Mouse (Mus musculus): Measurements from ENCODE around the gene Clic6. TPM values are rescaled to one million over a fixed set of nuclear protein-coding genes. Genes with fewer than 3 reads are reported as not detected.
A peak's percentile ranks its signal among the peaks of the same experiment; 100 is the strongest.

The Clic6 gene
- polyA plus RNA-seq, 1 experiment from 2014 or later: 1.9 TPM

DNA sequence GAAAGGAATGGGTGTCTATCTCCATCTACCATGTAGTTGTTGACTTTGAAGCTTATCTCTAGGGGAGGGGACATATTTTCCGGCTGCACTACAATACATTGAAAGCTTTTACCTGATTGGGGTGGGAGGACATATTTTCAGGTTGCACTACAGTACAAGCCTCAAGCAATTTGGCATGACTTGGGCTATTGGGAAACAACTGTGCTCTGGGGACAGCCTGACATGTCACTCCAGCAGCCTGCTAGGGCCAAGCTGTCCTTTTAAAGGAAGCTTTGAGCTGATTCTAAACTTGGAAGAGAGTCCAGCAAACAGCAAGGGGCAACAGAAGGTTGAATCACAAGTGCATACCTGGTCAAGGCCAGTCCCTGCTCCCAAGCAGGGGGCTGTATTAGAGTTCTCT lies 69.5 kb downstream of the Clic6 start:
- 47% methylated on average over 1 of the region's 1 CpGs for WGBS

DNA sequence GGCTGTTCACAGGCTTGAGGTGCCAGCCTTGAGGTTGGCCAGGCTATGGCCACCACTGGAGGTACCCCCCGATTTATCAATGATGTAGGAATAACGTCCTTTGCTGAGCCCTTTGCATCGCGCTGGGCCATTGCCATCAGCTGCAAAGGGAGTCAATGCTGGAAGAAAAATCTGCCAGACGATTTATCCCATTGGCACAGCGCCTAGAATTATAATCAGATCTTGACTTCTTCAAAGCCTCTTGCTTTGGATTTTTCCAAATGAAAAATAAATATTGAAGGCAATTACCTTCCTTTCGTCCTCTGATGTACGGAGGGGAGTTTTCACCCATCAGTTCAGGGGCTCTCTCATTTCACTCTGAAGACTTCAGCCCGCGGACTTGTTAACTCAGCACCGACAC lies 79.8 kb downstream of the Clic6 start:
- Histone ChIP-seq H3K4me2 (ENCODE audit: low read depth, low read length) (peak overlapping the region; percentile 38), H3K9ac (ENCODE audit: low read length) (no peak overlapping the region), H3K4me1 (ENCODE audit: control insufficient read depth, insufficient read depth, low read length) (peaks cover 5% of the 10 kb centered on the region; the same call in 1 of the 2 replicates), H3K27me3 (ENCODE audit: control insufficient read depth, insufficient read depth, low read length) (peaks cover 26% of the 10 kb centered on the region), H3K36me3 (ENCODE audit: control insufficient read depth, insufficient read depth) (no peaks in the 10 kb centered on the region), H3K9me3 (replicated peaks; ENCODE audit: control insufficient read depth, low read length) (no peaks in the 10 kb centered on the region), H3K27ac (ENCODE audit: low read length) (no peak overlapping the region), H3K4me3 (ENCODE audit: low read length) (no peak overlapping the region)
- WGBS: 51% methylated on average over 11 of the region's 11 CpGs
- no peak for ATAC-seq (replicated peaks; ENCODE audit: extremely low read depth, insufficient read depth, low FRiP score)

More for the DNA sequence above, 69.5 kb downstream of the Clic6 start:
- Histone ChIP-seq H3K4me3 (ENCODE audit: low read length) (no peak overlapping the region), H3K4me2 (ENCODE audit: low read depth, low read length) (no peak overlapping the region), H3K9ac (ENCODE audit: low read length) (no peak overlapping the region), H3K27me3 (ENCODE audit: control insufficient read depth, insufficient read depth, low read length) (no peaks in the 10 kb centered on the region), H3K9me3 (replicated peaks; ENCODE audit: control insufficient read depth, low read length) (no peaks in the 10 kb centered on the region), H3K36me3 (ENCODE audit: control insufficient read depth, insufficient read depth) (no peaks in the 10 kb centered on the region), H3K27ac (ENCODE audit: low read length) (no peak overlapping the region), H3K4me1 (ENCODE audit: control insufficient read depth, insufficient read depth, low read length) (no peaks in the 10 kb centered on the region)
- ATAC-seq (replicated peaks; ENCODE audit: extremely low read depth, insufficient read depth, low FRiP score): no peak

DNA sequence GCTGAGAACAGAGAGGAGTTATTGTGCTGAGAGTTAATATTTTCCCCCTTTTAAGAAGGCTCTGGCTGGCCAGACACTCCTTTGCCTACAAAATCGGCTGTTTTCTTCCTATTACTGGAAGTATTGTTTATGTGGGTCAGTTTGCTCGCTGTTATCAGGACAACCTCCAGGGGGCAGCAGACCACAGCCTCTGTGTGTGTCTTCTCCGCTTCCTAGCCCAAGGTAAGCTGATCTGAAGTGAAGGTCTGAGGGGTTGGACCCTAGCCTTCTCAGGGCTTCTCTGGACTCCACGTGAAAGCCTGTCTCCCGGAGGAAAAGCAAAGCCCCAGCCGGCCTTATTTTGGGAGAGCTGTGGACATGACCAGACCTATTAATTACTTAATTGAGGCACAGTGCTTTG lies 80.2 kb downstream of the Clic6 start:
- 2% methylated on average over 6 of the region's 6 CpGs for WGBS
- Histone ChIP-seq H3K27ac (ENCODE audit: low read length) (no peak overlapping the region), H3K4me1 (ENCODE audit: control insufficient read depth, insufficient read depth, low read length) (peaks cover 6% of the 10 kb centered on the region; the same call in 1 of the 2 replicates), H3K4me2 (ENCODE audit: low read depth, low read length) (peak overlapping the region; percentile 38), H3K9ac (ENCODE audit: low read length) (no peak overlapping the region), H3K27me3 (ENCODE audit: control insufficient read depth, insufficient read depth, low read length) (peaks cover 26% of the 10 kb centered on the region), H3K9me3 (replicated peaks; ENCODE audit: control insufficient read depth, low read length) (no peaks in the 10 kb centered on the region), H3K36me3 (ENCODE audit: control insufficient read depth, insufficient read depth) (no peaks in the 10 kb centered on the region), H3K4me3 (ENCODE audit: low read length) (no peak overlapping the region)
- peak; percentile 52; the same call in 1 of the 2 replicates for ATAC-seq (replicated peaks; ENCODE audit: extremely low read depth, insufficient read depth, low FRiP score)

DNA sequence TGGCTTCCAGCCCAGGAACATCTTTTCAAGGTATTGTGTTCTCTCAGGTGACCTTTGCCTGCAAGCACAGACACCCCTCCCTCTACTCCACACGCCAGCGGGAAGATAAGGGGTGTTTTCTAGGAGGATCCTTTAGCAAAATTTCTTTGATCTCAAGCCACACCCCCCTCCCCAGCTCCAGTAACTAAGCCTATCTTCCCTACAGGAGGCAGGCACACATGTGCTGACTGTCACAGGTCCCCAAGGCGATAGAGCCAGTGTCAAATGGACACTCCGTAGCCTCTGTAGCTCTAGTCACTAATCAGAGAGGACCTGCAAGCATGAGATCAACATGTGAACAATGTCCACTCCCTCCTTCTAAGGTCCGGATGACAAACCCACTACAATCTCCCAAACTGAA lies 80.6 kb downstream of the Clic6 start:
- no peak overlapping the region for H3K9ac ChIP-seq (ENCODE audit: low read length)
- no peak overlapping the region for H3K4me3 ChIP-seq (ENCODE audit: low read length)
- H3K4me2 ChIP-seq (ENCODE audit: low read depth, low read length): no peak overlapping the region
- H3K27me3 ChIP-seq (ENCODE audit: control insufficient read depth, insufficient read depth, low read length): peaks cover 26% of the 10 kb centered on the region
- H3K9me3 ChIP-seq (replicated peaks; ENCODE audit: control insufficient read depth, low read length): no peaks in the 10 kb centered on the region
- H3K4me1 ChIP-seq (ENCODE audit: control insufficient read depth, insufficient read depth, low read length): peaks cover 6% of the 10 kb centered on the region; the same call in 1 of the 2 replicates
- ATAC-seq (replicated peaks; ENCODE audit: extremely low read depth, insufficient read depth, low FRiP score): no peak
- no peaks in the 10 kb centered on the region for H3K36me3 ChIP-seq (ENCODE audit: control insufficient read depth, insufficient read depth)
- no peak overlapping the region for H3K27ac ChIP-seq (ENCODE audit: low read length)
- 16% methylated on average over 5 of the region's 5 CpGs for WGBS

DNA sequence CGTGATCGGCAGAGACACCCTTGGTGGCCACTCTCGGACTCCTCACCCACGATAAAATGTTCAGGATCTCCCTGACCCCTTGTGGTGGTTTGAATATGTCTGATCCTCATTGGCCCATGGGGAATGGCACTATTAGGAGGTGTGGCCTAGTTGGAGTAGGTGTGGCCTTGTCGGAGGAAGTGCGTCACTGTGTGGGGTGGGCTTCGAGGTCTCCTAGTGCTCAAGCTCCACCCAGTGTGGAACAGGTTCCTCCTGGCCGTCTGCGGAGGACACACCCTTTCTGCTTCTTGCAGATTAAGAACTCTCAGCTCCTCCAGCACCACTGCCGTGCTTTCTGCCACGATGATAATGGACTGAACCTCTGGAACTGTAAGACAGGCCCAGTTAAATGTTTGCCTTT lies 85.7 kb downstream of the Clic6 start:
- H3K36me3 ChIP-seq (ENCODE audit: control insufficient read depth, insufficient read depth): no peaks in the 10 kb centered on the region
- 88% methylated on average over 11 of the region's 11 CpGs for WGBS
- no peak overlapping the region for H3K27ac ChIP-seq (ENCODE audit: low read length)
- H3K4me2 ChIP-seq (ENCODE audit: low read depth, low read length): no peak overlapping the region
- no peak overlapping the region for H3K9ac ChIP-seq (ENCODE audit: low read length)
- no peak for ATAC-seq (replicated peaks; ENCODE audit: extremely low read depth, insufficient read depth, low FRiP score)
- H3K27me3 ChIP-seq (ENCODE audit: control insufficient read depth, insufficient read depth, low read length): peaks cover 6% of the 10 kb centered on the region; the same call in 1 of the 2 replicates
- no peaks in the 10 kb centered on the region for H3K9me3 ChIP-seq (replicated peaks; ENCODE audit: control insufficient read depth, low read length)
- no peak overlapping the region for H3K4me3 ChIP-seq (ENCODE audit: low read length)
- peaks cover 4% of the 10 kb centered on the region; the same call in 1 of the 2 replicates for H3K4me1 ChIP-seq (ENCODE audit: control insufficient read depth, insufficient read depth, low read length)

DNA sequence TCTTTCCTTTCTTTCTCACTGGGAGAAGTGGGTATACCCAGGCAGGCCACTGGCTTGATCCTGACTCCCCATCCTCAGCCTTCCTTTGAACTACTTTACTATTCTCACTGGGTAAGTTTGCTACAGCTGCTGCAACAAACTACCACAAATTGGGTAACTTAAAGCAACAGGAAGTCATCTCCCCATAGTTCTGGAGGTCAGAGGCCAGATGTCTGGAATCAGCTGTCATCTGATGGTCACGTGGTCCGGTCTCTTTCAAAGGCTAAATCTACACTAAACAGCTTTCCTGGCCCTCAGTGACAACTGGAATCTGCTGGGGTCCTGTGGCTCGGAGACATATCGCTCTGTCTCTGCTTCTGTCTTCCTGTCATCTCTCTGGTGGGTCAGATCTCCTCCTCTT lies 87.7 kb downstream of the Clic6 start:
- no peaks in the 10 kb centered on the region for H3K9me3 ChIP-seq (replicated peaks; ENCODE audit: control insufficient read depth, low read length)
- 52% methylated on average over 4 of the region's 4 CpGs for WGBS
- 0 out of 2 replicates have a peak, but pooled peaks cover under 1% of the 10 kb centered on the region for H3K27me3 ChIP-seq (ENCODE audit: control insufficient read depth, insufficient read depth, low read length)
- no peak overlapping the region for H3K9ac ChIP-seq (ENCODE audit: low read length)
- peaks cover 4% of the 10 kb centered on the region; the same call in 1 of the 2 replicates for H3K4me1 ChIP-seq (ENCODE audit: control insufficient read depth, insufficient read depth, low read length)
- no peak for ATAC-seq (replicated peaks; ENCODE audit: extremely low read depth, insufficient read depth, low FRiP score)
- no peak overlapping the region for H3K27ac ChIP-seq (ENCODE audit: low read length)
- H3K4me2 ChIP-seq (ENCODE audit: low read depth, low read length): no peak overlapping the region
- no peak overlapping the region for H3K4me3 ChIP-seq (ENCODE audit: low read length)
- H3K36me3 ChIP-seq (ENCODE audit: control insufficient read depth, insufficient read depth): no peaks in the 10 kb centered on the region

DNA sequence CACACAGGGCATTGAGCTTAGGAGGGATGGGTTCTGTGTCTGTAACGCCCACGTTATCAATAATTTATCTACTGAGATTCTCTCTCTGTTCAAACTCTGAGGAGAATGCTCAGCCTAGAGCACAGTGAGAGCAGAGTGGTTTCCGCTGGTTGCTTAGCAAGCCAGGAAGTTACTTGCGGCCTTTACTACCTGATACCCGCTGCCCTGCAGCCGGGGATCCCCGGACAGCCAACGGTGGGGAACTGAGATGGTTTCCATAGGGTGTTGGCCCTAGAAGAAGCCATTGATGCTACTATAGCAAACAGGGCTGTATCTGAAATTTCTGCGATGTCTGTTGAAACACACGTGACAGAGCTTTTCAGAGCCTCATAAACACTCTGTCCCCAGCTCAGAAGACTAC lies 90.3 kb downstream of the Clic6 start:
- 71% methylated on average over 10 of the region's 10 CpGs for WGBS
- no peaks in the 10 kb centered on the region for H3K9me3 ChIP-seq (replicated peaks; ENCODE audit: control insufficient read depth, low read length)
- ATAC-seq (replicated peaks; ENCODE audit: extremely low read depth, insufficient read depth, low FRiP score): no peak
- H3K9ac ChIP-seq (ENCODE audit: low read length): no peak overlapping the region
- H3K36me3 ChIP-seq (ENCODE audit: control insufficient read depth, insufficient read depth): no peaks in the 10 kb centered on the region
- H3K4me1 ChIP-seq (ENCODE audit: control insufficient read depth, insufficient read depth, low read length): no peaks in the 10 kb centered on the region
- no peak overlapping the region for H3K27ac ChIP-seq (ENCODE audit: low read length)
- H3K4me3 ChIP-seq (ENCODE audit: low read length): no peak overlapping the region
- H3K4me2 ChIP-seq (ENCODE audit: low read depth, low read length): no peak overlapping the region
- no peaks in the 10 kb centered on the region for H3K27me3 ChIP-seq (ENCODE audit: control insufficient read depth, insufficient read depth, low read length)

DNA sequence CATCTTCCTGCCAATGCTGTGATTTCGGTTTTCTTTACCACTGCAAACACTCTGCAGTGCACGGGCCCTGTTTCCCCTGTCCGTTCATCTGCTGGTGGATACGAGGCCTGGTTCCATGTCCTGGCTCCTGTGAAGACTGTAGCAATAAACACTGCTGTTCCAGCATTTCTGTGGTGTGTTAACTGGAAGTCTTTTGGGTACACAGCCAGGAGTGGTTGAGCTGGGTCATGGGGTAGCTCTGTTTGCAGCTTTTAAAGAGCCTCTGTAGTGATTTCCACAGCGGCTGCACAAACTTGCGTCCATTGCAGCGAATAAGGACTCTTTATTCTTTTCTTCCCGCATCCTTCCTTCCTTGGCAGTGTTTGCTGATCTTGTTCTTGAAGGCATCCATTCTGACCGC lies 91.8 kb downstream of the Clic6 start:
- no peaks in the 10 kb centered on the region for H3K4me1 ChIP-seq (ENCODE audit: control insufficient read depth, insufficient read depth, low read length)
- no peaks in the 10 kb centered on the region for H3K9me3 ChIP-seq (replicated peaks; ENCODE audit: control insufficient read depth, low read length)
- H3K27ac ChIP-seq (ENCODE audit: low read length): no peak overlapping the region
- H3K9ac ChIP-seq (ENCODE audit: low read length): no peak overlapping the region
- no peaks in the 10 kb centered on the region for H3K27me3 ChIP-seq (ENCODE audit: control insufficient read depth, insufficient read depth, low read length)
- H3K36me3 ChIP-seq (ENCODE audit: control insufficient read depth, insufficient read depth): no peaks in the 10 kb centered on the region
- WGBS: 80% methylated on average over 9 of the region's 9 CpGs
- no peak overlapping the region for H3K4me2 ChIP-seq (ENCODE audit: low read depth, low read length)
- no peak for ATAC-seq (replicated peaks; ENCODE audit: extremely low read depth, insufficient read depth, low FRiP score)
- no peak overlapping the region for H3K4me3 ChIP-seq (ENCODE audit: low read length)

DNA sequence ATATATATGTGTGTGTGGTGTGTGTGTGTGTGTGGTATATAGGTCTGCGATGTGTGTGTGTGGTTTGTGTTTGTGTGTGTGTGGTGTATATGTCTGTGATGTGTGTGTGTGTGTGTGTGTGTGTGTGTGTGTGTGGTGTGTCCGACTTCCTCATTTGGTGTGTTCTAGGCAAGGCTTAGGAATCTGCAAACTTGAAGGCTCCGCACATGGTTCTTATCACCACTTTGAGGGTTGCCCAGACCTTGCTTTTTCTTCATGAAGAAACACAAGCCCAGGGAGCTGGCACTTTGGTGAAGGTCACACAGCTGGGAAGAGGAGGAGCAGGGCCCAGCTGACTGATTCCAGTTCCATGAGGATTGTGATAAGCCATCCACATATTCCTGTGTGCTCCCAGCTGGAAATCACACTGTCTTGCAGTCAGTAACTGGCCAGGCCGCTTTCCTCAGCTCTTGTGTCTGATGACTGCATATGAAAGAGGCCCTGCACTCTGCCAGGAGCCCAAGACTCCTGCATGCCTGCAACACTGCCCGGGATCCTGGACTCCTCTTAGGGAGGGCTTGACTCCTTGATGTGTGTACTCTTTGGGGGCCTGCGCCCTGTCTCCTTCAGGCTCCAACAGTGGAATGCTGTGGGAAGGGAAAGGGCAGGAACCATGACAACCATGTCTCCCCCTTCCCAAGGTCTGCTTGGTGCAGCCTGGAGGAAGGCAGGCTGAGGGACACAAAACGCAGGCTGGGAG lies 93.5 kb downstream of the Clic6 start:
- WGBS: 63% methylated on average over 7 of the region's 7 CpGs
- no peak for ATAC-seq (replicated peaks; ENCODE audit: extremely low read depth, insufficient read depth, low FRiP score)
- no peak overlapping the region for H3K27ac ChIP-seq (ENCODE audit: low read length)

More for the DNA sequence above, 93.5 kb downstream of the Clic6 start:
- Histone ChIP-seq H3K27me3 (ENCODE audit: control insufficient read depth, insufficient read depth, low read length) (no peaks in the 10 kb centered on the region), H3K36me3 (ENCODE audit: control insufficient read depth, insufficient read depth) (no peaks in the 10 kb centered on the region), H3K4me2 (ENCODE audit: low read depth, low read length) (no peak overlapping the region), H3K4me1 (ENCODE audit: control insufficient read depth, insufficient read depth, low read length) (no peaks in the 10 kb centered on the region), H3K9me3 (replicated peaks; ENCODE audit: control insufficient read depth, low read length) (no peaks in the 10 kb centered on the region), H3K9ac (ENCODE audit: low read length) (no peak overlapping the region), H3K4me3 (ENCODE audit: low read length) (no peak overlapping the region)
